Mouse (Mus musculus) gastrocnemius, adult 18-20 months (tissue): ENCODE measurements at regions not wholly inside any gene's neighbourhood (a gene's known extent, or its start where the extent isn't known, plus 50 kb on each side); places are given as distances from the start of the nearest gene placed in this dataset.
A peak's percentile ranks its signal among the peaks of the same experiment; 100 is the strongest.
"Not testable (repeated sequence)": the region's sequence is repeated elsewhere in the genome, so short reads cannot be mapped to it uniquely, and the experiment has no call there.

Experiments
- DNase-seq: peaks from one replicate; pipeline ENCODE4 v3.0.0; 2021; ENCODE audit warnings: low spot score

DNA sequence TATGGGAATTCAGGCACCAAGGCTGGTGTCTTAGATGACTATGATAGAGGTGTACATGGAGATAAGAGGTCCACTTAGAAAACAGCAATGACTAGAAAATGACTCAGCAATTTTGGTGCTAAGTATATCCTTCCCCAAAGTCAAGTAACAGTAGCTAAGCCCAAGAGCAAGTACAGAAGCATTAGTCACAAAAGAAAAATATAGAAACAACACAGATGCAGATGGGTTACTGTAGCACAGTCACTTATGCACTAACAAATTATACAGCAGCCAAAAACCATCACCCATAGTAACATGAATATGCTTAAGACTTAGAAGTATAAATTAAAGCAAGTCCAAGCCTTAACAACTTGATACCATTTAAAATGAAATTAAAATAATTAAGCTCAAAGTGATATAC lies 378.5 kb upstream of the Meis2 start:
- DNase-seq: no peak

DNA sequence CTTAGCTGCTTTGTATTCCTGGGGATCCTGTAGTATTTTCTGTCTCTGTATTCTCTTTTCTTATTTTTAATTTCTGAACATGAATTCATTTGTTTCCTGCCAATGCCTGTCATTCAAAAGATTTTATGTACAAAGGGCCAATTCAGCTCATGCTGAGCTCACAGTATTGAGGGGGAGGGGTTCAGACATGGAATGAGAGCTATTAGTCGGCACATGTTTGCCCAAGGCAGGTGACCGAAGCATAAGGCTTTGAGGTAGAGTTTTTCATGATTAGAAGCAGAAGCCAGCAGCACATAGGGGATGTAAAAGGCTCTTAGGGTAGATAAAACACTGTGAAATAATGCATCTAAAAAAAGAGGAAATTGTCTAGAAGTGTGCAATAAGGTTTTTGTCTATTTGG lies 374.6 kb upstream of the Meis2 start:
- DNase-seq: no peak

GRCm38 (mm10) chr2:116433481-116433880 lies 367.8 kb upstream of the Meis2 start:
- no peak for DNase-seq

DNA sequence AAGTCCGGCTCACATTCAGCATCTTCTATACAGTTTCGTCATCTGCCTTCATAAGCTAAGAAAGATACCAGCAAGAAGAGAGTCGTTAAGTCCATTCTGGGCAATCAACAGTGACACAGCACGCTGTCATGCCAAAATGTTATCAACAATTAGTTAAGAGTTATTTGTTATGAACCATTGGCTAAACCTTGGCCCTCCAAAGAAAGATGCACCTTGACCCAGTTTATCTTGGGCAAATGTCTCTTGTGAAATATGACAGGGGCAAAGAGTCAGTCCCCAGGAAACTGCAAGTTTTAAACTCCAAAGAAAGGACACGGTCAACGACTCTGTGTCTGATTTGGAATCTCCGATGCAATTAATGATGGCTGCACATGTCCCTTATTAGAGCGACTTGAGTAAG lies 358.5 kb upstream of the Meis2 start:
- no peak for DNase-seq

DNA sequence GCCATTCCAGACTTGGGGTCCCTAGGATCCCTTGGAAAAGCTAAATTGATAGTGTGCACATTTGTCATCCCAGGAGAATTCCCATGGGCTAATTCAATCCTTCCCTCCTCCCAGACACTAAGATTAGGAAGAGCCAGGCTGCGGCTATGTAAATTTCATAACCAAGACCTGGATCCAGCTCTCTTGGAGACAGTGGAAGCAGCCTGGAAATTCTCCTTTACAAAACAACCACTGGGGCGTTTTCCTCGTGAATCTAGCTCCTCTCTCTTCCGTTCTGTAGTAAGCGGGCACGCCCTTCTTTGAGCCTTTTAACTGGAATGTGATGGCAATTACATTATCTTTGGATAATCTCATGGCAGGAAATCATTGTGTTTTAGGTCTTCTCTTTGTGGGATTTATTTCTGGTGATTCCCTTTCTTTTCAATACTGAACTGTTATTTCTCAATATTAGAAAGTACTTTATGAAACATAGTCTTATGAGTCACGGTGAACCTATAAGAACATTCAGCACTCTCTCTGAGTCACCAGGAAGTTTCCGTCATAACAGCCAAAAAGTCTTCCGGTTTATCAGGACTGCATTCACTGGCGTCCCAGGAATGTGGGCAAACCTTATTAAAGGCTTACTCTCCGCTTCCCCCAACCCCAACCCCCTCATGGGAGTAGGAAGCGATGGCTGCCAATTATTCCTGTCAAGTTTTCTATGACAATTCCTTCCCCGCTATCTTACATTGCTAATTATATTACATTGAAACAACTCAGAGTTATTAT lies 352.0 kb upstream of the Meis2 start:
- DNase-seq: peak; percentile 6

GRCm38 (mm10) chr2:116415742-116416141 lies 350.1 kb upstream of the Meis2 start:
- DNase-seq: no peak

GRCm38 (mm10) chr2:116402113-116402512 lies 336.5 kb upstream of the Meis2 start:
- no peak for DNase-seq

- DNase-seq: no peak
Observed at GRCm38 (mm10) chr2:116399966-116400365, 334.3 kb upstream of the Meis2 start.

- no peak for DNase-seq
Observed at GRCm38 (mm10) chr2:116368811-116369210, 303.2 kb upstream of the Meis2 start.

DNA sequence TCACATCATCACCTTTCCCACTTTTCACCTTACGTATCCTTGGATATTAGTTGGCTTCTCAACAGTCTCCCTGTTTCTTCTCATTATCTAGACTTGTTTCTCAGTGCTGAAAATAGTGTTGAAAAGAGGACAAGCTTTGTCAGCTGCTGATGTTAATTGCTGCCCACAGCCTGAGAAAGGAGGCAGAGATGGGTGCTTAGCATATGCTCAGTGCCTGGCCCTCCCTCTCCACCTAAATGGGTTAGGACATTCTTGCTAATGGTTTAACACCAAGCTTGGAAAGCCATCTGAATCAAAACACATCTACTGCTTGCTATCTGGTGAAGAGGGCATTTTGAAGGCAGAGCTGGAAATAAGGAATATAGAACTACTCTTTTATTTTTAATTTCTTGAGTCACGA lies 298.5 kb upstream of the Meis2 start:
- no peak for DNase-seq

GRCm38 (mm10) chr2:116358145-116358544 lies 292.5 kb upstream of the Meis2 start:
- DNase-seq: no peak

DNA sequence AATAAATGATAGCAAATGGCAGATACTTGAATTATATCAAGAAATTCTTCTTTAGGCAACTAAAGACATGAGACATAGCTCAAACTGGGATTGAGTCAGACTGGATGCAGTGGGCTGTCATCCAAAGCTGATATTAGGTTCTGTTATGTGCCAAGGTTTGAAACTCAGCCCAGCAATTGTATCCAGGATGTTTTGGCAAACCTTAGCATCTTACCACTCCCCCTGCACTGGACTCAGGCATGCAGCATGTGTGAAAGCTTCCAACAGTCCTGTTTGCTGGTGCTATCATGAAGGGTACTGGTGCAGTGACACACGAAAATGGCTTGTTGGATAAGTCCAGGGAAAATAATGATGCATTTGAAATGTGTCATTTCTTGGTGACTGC lies 282.9 kb upstream of the Meis2 start:
- no peak for DNase-seq

DNA sequence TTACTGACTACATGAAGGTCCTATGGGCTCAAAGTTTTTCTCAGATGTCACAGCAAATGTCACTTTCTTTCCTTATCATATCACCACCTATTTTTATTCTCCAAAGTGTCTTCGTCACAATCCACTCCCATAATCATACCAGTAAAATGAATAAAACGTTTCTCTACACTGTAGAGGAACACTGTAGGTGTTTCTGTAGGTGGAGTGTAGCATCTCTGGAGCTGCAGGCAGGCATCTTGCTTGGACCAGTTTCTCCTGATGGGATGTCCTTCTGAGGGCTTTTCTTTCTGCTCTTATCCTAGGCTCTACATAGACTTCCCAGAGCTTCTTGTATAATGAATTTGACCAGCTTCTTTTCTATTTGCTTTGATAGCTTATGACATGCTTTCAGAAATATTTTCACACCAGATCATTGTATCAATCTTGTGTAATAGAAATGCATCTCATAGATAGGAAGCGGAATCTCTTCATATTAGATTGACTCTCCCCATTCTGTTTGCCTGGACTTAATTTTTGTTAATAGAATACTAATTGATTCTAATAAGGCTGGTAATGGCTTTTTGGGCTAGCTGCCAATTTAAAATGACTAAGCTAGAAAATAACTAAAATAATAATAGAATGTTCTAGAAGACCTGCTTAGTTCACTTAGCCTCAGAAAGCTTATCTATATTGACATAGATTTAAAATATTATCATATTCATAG lies 282.3 kb upstream of the Meis2 start:
- DNase-seq: no peak

DNA sequence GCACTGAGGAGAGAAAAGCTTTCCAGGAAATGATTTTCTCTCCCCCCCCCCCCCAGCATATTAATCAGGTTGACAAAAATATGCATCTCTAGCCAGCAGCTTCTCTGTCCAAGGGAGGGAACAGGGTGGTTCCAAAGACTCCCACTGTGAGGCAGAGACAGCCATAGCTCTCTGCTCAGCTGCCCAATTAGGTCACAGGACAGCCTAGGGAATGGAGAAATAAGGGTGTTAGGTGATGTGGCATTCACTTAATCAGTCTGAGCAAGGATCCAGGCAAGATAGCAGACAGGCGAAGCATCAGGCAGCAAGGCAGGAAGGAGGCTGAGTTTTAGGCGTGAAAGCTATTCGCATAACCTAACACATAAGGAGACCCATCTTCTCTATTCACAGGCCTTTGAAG lies 266.2 kb upstream of the Meis2 start:
- no peak for DNase-seq

GRCm38 (mm10) chr2:116322039-116322770 lies 256.6 kb upstream of the Meis2 start:
- DNase-seq: no peak

DNA sequence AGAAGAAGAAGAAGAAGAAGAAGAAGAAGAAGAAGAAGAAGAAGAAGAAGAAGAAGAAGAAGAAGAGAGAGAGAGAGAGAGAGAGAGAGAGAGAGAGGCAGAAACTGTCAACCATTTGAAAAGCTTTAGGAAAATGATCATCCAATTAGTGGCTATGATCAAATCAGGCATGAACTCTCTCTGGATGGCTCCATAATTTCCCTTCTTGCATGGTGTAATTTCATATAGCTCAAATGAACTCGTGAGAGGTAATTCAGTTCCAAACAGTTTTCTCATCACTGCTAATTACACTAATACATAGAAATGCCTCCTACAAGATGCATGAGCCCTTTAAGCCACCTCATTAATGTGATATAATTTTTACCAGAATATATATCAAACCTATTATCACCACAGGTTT lies 233.9 kb upstream of the Meis2 start:
- DNase-seq: no peak

GRCm38 (mm10) chr2:116289886-116290285 lies 224.2 kb upstream of the Meis2 start:
- no peak for DNase-seq

- not testable (repeated sequence) for DNase-seq
Observed at GRCm38 (mm10) chr2:116243191-116243590, 177.6 kb upstream of the Meis2 start.

GRCm38 (mm10) chr2:116236731-116237130 lies 171.1 kb upstream of the Meis2 start:
- no peak for DNase-seq

DNA sequence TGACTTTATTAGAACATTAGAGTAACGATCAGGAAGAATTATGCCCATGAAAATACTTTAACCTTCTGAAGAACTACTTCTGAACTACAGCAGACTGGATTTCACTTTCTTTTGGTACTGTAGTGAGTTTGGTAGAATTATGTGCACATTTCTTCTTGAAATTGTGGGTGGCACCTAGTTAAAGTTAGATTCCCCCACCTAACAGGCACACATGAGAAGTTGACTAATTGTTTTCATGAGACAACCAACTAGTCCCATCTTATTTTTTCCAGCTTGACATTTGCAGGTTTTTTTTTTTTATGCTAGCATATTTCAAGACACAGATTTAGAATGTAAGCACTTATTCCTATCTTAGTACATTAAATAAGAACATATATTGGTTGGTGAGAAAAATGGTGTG lies 167.2 kb upstream of the Meis2 start:
- DNase-seq: no peak

DNA sequence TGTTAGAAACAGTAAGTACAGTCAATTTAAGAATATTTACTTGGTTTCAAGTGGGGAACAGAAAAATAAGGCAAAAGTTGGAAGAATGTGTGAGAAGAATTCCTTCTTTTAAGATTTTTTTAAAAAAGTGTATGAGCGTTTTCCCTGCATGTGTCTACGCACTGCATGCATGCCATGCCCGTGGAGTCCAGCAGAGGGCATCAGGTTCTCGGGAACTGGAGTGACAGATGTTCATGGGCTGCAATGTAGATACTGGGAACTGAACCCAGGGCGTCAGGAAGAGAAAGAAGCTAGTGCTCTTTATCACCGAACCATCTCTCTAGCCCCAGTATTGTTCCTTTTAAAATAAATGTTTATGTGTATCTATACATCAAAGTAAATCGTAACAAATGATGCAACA lies 150.8 kb upstream of the Meis2 start:
- no peak for DNase-seq
